Mouse (Mus musculus): Measurements from ENCODE around the gene Ptn.

GRCm38 (mm10) chr6:36819019-36819783, 9.2 kb upstream of the Ptn start:
- TF ChIP-seq GATA1 (IDR thresholded peaks at IDR 0.05; ENCODE audit: low read length) (no peak), TAL1 (IDR thresholded peaks at IDR 0.05; ENCODE audit: low read length) (no peak)

All from erythroblast, embryonic 14.5 days (primary cell).